Mouse (Mus musculus) cerebellum, postnatal 36 days (tissue): ENCODE results near the gene Grb14.

Source experiments
- DNase-seq, 2 experiments: peaks; one replicate each; pipeline ENCODE4 v3.0.0; 2021 to 2022; ENCODE audit warnings: mixed read lengths in 2 of 2

Grb14 gene

DNA sequence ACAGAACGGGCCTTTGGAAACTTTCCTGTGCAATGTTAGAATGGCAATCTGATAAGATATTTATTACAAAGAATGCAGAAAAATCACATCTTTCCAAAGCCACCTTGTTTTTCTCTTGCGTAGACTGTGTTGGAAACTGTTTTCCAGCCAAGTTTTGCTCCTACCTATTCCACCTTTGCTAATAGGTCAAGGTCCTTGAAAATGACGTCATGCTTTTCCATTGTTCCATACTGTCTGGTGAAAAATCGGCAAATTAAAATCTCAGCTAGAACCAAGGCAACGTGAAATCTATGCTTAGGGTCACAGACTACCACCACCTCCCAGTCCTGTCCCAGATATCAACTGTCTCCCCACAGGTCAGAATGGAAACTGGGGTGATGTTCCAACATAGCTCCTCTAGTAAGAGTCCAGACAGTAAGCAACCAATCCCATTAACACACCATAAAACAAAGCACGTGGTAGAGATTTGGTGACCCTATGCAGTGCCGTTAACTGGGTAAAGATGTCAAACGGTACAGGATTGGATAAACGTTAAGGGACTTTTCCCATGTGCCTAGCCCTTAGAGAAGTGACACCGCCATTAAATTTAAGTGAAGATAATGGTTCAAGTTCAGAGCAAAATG lies 50.9 kb downstream of the Grb14 start:
- DNase-seq, result no peak

GRCm38 (mm10) chr2:64973125-64973524 lies 51.7 kb downstream of the Grb14 start:
- DNase-seq, result no peak

DNA sequence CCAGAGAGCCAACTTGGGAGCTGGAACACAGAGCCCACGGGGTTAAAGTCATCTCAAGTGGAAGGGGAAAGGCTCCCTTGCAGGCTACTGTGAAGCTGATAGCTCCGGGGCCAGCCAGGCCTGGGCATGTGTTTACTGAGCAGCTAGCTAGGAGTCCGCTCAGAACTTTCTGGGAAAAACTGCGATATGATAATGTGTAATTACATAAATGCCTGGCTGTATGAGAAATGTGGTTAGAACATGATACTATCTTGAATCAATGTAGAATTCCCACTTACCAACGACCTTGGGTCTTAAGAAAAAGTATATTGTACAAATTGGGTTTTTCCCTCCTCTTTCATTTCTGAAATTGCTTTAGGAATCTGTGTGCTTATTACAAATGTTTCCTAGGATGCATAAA lies 53.0 kb downstream of the Grb14 start:
- no peak for DNase-seq

DNA sequence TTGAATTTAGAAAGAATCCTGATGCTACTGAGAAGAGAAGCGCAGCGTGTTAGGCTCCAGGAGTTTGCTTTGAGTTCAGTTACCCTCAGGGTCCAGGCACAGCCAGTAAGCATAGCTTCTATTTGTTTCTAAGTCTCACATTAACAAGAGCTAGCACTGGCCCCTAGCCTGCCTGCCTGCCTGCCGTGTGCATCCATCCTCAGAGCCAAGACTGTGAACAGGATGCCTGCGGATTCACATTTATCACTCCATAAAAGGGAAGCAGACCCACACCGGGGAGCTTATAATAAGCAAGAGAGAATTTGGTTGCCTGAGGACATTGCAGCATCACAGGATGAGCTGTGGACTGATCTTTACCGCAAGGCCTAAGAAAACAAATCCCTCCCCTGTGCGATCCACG lies 53.8 kb downstream of the Grb14 start:
- DNase-seq, result no peak

DNA sequence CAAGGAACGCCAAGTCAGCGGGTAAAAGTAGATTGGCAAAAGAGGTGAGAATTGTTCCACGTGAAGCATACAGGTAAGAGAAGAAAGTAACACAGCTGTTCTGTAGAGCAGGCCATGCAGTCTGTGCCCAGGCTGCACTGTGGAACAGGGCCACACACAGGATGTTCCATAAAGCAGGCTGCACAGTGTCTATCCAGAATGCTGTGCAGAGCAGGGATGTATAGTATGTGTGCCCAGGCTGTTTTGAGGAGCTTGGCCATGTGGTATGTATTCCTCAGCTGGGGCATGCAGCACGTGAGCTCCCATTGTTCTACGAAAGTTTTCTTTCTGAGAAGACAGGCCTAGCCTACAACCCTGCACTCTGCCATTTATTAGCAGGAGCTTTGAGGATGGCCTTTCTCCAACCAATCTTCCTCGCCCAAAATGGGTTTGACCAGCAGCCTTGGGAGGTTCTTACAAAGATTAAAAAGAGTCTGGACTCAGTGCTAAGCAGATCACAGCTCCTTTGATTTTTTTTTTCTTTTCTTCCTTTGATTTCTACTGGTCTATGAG lies 57.8 kb downstream of the Grb14 start:
- DNase-seq, result no peak

DNA sequence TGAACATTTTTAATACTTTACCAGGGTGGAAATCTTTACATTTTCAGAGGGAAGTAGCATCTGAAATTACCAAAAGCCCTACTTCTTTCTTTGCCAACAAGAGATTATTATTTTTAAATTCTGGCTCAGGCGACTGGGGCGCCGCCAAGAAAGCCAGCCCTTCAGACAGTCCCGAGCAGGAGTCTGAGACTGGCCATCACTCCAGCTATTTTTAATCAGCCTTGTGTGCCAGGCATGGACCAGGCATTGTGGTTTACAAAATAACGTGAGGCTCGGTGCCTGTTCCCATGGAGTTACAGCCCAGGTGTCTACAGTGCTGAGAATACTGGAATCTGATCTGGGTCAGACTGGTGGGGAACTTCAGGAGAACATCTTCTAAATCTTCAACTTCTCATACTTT lies 58.5 kb downstream of the Grb14 start:
- DNase-seq, result peak; percentile 50 to 60

DNA sequence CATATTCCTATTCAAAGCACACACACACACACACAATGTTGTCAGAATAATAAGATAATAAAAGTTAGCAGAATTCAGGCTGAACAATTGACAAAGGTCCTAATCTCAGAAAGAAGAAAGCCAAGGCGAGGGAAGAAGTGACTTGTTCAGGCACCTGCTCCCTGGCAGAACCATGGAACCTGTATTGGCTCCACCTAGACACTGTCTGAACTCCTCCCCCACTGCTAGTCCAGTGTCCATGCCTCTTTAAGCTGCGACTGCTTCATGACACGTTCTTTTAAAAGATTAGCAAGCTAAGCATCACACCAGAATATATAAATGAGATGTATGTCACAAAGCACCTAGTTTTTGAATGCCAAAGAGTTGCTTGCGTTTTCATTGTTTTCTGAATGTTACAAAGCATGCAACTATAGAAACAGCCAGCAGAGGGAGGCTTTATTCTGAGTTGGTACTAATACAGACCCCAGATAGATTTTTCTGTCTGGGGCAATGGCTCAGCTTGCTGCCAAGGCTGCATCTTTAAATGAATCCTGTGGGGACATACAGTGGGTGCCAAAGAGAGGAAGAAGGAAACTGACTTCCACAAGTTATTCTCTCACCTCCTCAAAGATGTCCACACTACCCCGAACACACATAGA lies 59.4 kb downstream of the Grb14 start:
- peak in 1 of 2 experiments; percentile 46 for DNase-seq

DNA sequence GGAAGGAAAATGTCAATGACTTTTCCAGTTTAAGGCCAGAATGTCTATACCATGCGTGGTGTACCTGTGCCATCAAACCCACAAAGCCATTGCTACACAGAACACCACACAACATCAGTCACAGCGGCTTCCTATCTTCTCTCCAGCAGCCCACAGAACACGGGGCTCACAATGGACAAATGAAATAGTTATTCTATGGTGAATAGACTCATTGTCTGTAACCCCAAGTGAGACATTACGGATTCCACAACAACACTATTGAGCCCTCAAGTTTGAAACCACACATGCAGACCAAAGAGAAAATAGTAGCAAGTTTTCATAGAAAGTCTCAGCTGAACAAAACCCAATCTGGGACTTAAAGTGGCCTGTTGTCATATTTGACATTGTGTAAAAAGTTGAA lies 62.6 kb downstream of the Grb14 start:
- DNase-seq, result no peak

GRCm38 (mm10) chr2:64961381-64961780 lies 63.4 kb downstream of the Grb14 start:
- DNase-seq, result no peak

- no peak for DNase-seq
These were observed 65.1 kb downstream of the Grb14 start for GRCm38 (mm10) chr2:64959657-64960056.

DNA sequence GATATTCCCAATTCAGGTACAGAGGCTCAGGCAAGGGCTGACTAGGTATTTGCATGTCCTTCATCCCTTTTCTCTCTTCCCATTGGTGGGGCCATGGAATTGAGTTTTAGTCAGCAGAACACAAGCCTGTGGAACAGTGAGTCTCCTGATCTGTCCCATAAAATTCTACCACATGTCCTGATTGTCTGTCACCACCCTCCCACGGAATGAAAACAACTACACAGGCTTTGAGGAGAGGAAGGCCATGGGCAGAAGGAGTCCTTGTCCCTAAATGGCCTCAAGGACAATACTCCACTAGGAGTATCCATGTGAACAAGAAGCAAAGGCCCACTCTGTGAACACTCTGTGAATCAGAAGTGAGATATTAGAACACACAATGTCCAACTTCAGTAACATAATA lies 69.3 kb downstream of the Grb14 start:
- no peak for DNase-seq

DNA sequence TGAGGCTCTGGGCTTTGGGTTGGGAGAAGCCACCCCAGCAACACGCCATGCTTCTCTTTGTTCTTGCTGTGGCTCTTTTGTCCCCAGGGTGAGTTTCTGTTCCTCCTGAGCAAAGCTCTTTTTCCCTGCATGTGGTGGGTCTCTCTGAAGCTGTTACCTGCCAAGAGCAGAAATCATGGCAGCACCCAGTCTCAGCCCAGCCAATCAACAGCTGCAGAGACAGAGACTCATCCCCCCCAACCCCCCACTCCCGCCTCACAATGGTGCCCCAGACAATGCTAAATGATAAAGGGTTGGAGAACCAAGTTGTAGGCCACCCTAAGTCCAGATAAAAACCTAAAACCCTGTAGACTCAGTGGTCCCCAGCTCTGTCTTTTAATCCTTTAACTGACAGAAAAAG lies 75.6 kb downstream of the Grb14 start:
- DNase-seq, result no peak

DNA sequence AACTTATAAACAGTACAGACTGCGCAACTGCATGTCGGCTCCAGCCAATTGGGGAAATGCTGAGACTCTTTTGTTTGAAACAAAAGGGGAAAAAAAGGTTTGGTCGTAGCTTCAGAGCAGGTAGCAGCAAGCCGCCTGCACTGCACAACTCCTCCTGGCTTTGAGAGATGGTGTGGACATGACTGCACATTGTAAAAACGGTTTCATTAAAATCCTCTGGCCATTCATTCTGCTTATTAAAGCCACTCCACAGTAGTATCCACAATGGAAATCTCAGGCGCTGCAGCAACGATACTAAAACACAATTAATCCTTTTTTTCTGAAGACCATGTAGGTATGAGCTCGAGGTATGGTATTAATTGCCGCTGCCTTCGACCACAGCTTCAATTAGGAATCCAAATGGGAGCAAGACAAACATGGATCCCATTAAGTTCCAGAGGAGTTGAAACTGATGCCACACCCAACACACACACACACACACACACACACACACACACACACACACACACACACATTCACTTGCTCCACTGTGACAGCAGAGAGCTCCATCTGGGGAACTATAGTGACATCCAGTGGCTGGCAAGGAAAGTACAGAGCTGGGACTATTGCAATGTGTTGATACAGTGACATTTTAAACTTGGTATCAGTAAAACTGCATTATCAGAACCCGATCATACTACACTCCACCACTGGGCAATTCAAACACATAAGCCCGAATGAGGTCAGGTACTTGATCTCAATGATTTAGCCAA lies 76.2 kb downstream of the Grb14 start:
- DNase-seq, result no peak

GRCm38 (mm10) chr2:64947484-64947883 lies 77.3 kb downstream of the Grb14 start:
- no peak for DNase-seq

- DNase-seq, result no peak
These were observed 103.9 kb downstream of the Grb14 start for GRCm38 (mm10) chr2:64920879-64921278.

GRCm38 (mm10) chr2:64915448-64915847 lies 109.3 kb downstream of the Grb14 start:
- DNase-seq, result no peak

DNA sequence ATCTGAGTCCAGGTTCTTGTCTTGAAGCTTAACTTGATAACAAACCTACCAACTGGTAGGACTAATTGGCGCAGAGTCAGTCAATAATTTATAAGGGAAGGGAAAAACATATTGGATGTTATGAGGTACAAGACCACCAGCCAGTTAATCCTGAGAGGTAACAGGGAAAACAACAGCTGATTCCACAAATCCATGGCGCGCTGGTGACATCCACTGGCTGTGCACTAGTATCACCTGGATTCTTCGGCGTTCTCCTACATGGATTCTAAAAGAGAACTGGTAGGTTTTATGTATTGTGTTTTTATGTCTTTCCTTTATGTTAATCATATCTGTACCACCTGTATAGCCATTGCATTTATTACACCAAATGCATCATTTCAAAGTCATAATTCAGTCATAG lies 119.9 kb downstream of the Grb14 start:
- DNase-seq, result no peak

- no peak for DNase-seq
These were observed 126.9 kb downstream of the Grb14 start for GRCm38 (mm10) chr2:64897844-64898243.

GRCm38 (mm10) chr2:64893233-64893632 lies 131.6 kb downstream of the Grb14 start:
- no peak for DNase-seq

- DNase-seq, result no peak
These were observed 137.6 kb downstream of the Grb14 start for GRCm38 (mm10) chr2:64887098-64887757.

DNA sequence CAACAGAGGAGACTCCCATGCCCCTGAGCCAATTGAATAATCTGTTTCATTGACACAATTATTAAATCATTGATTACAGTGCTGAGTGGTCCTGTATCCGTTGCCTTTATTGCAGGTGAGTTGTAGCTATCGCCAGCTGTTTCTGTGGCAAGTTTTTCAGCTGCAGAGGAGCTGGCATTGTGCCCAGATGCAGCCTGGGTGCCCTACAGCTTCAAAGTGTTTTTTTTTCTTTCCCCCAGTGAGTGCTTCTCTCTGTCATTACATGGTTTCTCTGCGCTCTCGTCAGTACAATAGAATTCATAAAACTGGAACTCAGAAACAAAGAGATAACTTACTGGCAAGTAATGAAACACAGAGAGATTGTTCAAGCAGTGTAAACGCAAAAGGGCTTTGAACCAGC lies 139.1 kb downstream of the Grb14 start:
- DNase-seq, result no peak

GRCm38 (mm10) chr2:64878275-64878674 lies 146.5 kb downstream of the Grb14 start:
- no peak for DNase-seq
